Mouse (Mus musculus) testis, adult 2 months (tissue): ENCODE measurements around the gene Mdh1. TPM values are rescaled to one million over a fixed set of nuclear protein-coding genes. Genes with fewer than 3 reads are reported as not detected.

Experiments used
- H3K27ac ChIP-seq: fragments of 200-500 bp; 2 replicates; pipeline ENCODE4 v1.5.1; 2012; ENCODE audit warnings: low read depth, low read length; ENCODE audit not compliant: control insufficient read depth, insufficient read depth
- H3K27me3 ChIP-seq: fragments of 200-500 bp; 2 replicates; pipeline ENCODE4 v1.6.1; 2012; ENCODE audit warnings: mild to moderate bottlenecking, low read length, moderate library complexity; ENCODE audit not compliant: control insufficient read depth, insufficient read depth
- H3K36me3 ChIP-seq: fragments of 200-500 bp; 2 replicates; pipeline ENCODE4 v1.6.1; 2012; ENCODE audit warnings: mild to moderate bottlenecking, low read length; ENCODE audit not compliant: control insufficient read depth, insufficient read depth
- H3K4me1 ChIP-seq: fragments of 200-500 bp; 2 replicates; pipeline ENCODE4 v1.6.1; 2012; ENCODE audit warnings: low read length; ENCODE audit not compliant: control insufficient read depth, insufficient read depth
- H3K4me3 ChIP-seq: fragments of 200-500 bp; 2 replicates; pipeline ENCODE4 v1.5.1; 2012; ENCODE audit warnings: low read depth, mild to moderate bottlenecking, low read length, moderate library complexity, mixed read lengths; ENCODE audit not compliant: control insufficient read depth
- CTCF ChIP-seq: fragments of 200-500 bp; IDR thresholded peaks from 2 replicates; pipeline ENCODE4 v1.5.1; 2012; ENCODE audit warnings: low read depth, mild to moderate bottlenecking, inconsistent platforms, low read length, moderate library complexity; ENCODE audit not compliant: control insufficient read depth, insufficient read depth, insufficient replicate concordance
- POLR2A ChIP-seq: fragments of 200-500 bp; IDR thresholded peaks from 2 replicates; pipeline ENCODE4 v1.6.1; 2012; ENCODE audit warnings: low read depth, mild to moderate bottlenecking, inconsistent platforms, low read length, moderate library complexity; ENCODE audit not compliant: control insufficient read depth
- polyA plus RNA-seq: library from polyadenylated mRNA; depleted of rRNA; stranded (reverse); fragments of >200 nt; gene quantifications from 2 replicates; pipeline ENCODE4 v1.2.3, GENCODE M21; 2012

The Mdh1 gene
- polyA plus RNA-seq, 1 experiment: 24.0 TPM

DNA sequence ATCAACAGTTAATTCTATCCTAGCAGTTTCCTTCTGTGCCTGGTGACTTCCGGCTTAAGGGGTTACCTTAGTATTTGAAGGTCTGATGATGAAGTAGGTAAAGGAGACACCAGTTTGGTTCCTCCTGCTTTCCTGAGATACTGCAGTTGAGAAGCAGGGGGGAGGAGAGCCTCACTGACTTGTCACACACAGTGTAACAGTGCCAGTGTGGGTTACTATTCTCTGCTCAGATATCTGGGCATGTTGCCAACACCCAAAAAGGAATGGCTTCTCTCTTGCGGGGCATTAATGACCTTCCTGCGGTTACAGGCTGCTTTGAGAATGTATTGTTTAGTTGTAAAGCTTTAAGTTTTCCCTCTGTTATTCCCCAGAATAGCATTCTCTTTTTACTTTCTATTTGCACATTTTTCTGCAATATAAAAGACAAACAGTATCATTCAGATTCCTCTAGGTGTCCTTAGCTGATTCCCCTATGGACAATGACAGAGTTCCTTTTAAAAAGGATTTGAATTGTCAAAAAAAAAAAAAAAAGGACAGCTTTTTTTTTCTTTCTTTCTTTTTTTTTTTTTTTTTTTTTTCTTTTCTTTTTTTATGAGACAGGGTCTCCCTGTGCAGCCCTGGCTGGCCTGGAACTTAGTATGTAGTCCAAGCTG is 2.6 kb downstream of the Mdh1 start:
- Histone ChIP-seq H3K27me3 (no peaks in the 10 kb centered on the region), H3K4me3 (no peak overlapping the region), H3K4me1 (peaks cover 5% of the 10 kb centered on the region), H3K36me3 (no peaks in the 10 kb centered on the region), H3K27ac (no peak overlapping the region)
- no peak for TF ChIP-seq POLR2A
- TF ChIP-seq CTCF: no peak

DNA sequence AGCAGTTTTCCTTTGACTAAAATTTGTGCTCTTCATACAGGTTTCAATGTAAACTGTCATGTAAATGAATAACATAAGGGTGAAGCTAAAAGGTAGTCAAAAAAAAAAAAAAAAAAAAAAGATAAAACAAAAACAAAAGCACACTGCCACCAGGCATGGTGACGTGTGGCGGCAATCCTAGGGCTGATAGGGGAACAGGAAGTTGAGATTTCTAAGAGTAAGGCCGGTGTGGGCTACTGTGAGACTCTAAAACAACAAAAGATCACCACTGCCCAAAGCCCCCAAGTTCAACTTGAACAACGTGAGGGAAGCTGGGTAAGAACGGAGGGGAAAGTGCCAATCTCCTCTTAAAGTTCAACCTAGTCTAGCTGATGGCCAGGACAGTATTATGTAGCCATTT is 3.2 kb downstream of the Mdh1 start:
- no peak overlapping the region for H3K27ac ChIP-seq
- H3K36me3 ChIP-seq: no peaks in the 10 kb centered on the region
- TF ChIP-seq CTCF (no peak), POLR2A (no peak)
- H3K4me1 ChIP-seq: peaks cover 5% of the 10 kb centered on the region
- no peaks in the 10 kb centered on the region for H3K27me3 ChIP-seq
- no peak overlapping the region for H3K4me3 ChIP-seq

DNA sequence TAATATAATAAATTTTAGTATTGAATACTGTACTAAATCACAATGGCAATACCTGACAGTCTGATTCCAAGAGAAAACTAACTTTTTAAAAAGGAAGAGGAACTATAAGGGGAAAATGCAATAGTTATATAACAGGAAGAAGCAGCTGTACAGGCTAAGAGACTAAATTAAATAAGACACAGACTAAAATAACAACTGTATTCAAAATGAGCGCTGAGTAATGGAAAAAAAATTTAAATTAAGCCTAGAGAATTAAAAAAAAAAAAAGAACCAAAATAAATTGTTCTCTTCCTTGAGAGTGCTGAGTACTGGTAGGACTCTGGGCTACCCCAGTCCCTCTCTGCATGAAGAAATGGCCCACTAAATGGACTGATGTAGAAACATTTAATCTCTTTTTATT is 4.4 kb downstream of the Mdh1 start:
- Histone ChIP-seq H3K4me3 (no peak overlapping the region), H3K27ac (no peak overlapping the region), H3K4me1 (peaks cover 3% of the 10 kb centered on the region), H3K27me3 (no peaks in the 10 kb centered on the region), H3K36me3 (no peaks in the 10 kb centered on the region)
- TF ChIP-seq POLR2A (no peak), CTCF (no peak)

DNA sequence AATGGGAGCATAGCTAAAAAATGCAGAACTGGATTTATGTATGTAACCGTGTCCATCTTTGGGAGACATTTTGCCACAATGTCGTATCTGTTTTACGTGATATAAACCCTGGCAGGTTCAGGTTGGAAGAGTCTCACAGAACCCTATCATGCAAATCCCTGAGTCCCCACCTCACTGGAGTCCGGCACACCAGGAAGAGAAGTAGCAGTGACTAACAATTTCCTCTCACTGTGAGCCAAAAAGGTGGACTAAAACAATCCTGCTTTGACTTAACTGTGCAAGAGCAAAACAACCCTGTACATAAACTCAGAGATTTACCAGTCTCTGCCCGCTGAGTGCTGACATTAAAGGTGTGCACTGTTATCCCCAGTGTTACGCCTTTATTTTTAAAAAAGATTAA is 5.2 kb downstream of the Mdh1 start:
- TF ChIP-seq POLR2A: no peak
- TF ChIP-seq CTCF: no peak

DNA sequence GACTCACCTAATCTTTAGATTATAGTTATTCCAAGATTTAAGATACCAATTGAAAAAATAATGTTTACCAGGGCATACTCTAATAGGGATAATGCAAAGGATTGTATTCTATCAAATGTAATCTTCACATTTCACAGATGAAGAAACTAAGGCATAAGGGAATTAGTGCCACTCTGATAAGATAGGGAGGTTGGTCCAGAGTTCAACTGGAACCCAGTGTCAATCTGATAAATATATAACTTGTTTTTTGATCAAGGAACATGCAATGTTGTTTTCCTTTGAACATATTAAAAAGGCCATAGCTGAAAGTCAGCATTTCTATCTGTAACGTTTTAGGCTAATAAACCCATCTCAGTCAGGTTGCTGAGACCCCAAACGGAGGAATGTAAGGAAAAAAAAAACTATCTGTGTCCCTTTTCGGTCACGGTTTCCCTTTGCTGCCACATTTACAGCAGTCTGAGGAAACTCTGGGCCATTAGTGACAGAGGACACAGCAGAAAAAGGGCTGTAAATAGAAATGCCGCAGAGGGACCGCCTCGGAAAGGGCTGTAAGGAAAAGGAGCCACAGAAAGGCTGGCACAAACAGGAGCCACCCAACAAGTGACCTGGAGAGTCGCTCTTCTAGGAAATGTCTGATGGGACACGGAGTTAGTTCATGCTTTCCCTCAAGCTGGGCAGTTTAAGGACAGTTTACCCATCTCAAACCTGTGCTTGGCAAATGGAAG is 7.3 kb downstream of the Mdh1 start:
- Histone ChIP-seq H3K36me3 (no peaks in the 10 kb centered on the region), H3K27ac (no peak overlapping the region), H3K4me3 (no peak overlapping the region), H3K4me1 (no peaks in the 10 kb centered on the region), H3K27me3 (no peaks in the 10 kb centered on the region)
- no peak for TF ChIP-seq CTCF
- no peak for TF ChIP-seq POLR2A

More for the DNA sequence above, 5.2 kb downstream of the Mdh1 start:
- peaks cover 3% of the 10 kb centered on the region for H3K4me1 ChIP-seq
- H3K36me3 ChIP-seq: no peaks in the 10 kb centered on the region
- no peaks in the 10 kb centered on the region for H3K27me3 ChIP-seq
- H3K27ac ChIP-seq: no peak overlapping the region
- H3K4me3 ChIP-seq: no peak overlapping the region

DNA sequence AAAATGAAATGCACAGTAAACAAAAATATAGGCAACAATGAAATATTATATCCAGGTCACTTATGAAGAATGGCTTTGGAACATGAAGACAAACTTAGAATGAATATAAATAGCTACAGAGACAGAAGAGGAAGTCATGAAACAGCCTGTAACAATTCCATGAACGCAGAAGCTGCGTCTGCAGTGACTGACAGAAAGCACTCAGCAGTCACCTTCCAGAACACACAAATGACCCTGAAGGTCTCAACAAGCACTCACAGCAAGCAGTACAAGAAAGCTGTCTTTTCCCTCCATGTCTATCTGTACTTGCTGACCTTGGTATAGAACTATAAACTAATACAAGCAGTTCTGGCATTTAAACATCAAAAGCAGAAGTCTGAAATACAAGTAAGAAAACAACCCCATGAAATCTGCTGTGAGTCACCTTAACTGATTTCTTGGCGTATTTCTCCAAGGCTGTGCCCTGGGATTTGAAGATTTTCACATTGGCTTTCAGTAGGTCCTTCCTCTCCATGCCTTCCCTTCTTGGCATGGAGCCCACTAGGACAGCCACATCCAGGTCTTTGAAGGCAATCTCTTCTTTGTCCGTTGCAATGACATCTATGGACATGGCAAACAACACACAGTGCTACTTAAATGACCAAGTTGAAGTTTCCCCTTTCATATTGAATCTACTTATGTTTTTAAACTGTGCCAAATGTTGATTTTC is 8.4 kb downstream of the Mdh1 start:
- Histone ChIP-seq H3K27ac (no peak overlapping the region), H3K36me3 (no peaks in the 10 kb centered on the region), H3K27me3 (no peaks in the 10 kb centered on the region), H3K4me3 (no peak overlapping the region), H3K4me1 (no peaks in the 10 kb centered on the region)
- TF ChIP-seq CTCF (no peak), POLR2A (no peak)

DNA sequence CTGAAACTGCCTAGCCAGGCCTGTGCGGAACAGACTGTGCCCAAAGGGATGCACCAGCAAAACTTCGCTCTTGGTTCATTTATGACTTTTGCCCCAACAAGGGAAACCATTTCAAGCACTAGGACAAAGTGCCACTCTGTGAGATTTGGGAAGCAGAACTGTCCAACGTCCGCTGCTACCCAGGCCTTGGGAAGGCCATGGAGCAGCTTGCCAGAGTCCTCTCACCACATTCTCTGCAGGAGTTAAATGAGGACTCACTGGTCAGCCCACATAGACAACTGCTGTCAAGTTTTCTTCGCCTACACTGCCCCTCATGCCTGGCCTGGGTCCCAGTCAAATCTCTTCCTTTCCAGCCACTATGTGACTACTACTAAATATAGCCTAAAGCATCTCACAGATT is 10.8 kb downstream of the Mdh1 start:
- H3K27me3 ChIP-seq: no peaks in the 10 kb centered on the region
- H3K36me3 ChIP-seq: no peaks in the 10 kb centered on the region
- TF ChIP-seq POLR2A (no peak), CTCF (no peak)

More for the DNA sequence above, 10.8 kb downstream of the Mdh1 start:
- Histone ChIP-seq H3K27ac (no peak overlapping the region), H3K4me3 (no peak overlapping the region), H3K4me1 (no peaks in the 10 kb centered on the region)
